Mouse (Mus musculus) hindbrain, embryonic 10.5 days (tissue): ENCODE measurements around the gene Stk16. TPM values are rescaled to one million over a fixed set of nuclear protein-coding genes. Genes with fewer than 3 reads are reported as not detected.

ENCODE experiments used
- DNase-seq: peaks from one replicate; pipeline ENCODE4 v3.0.0-alpha.2; 2017; ENCODE audit warnings: low spot score
- H3K27ac ChIP-seq: fragments of 300-500 bp; sonication (generic); 2 replicates; pipeline ENCODE4 v1.5.1; 2016; ENCODE audit warnings: mild to moderate bottlenecking, moderate library complexity
- H3K27me3 ChIP-seq: fragments of 300-500 bp; sonication (generic); 2 replicates; pipeline ENCODE4 v1.6.1; 2016; ENCODE audit warnings: mild to moderate bottlenecking; ENCODE audit not compliant: poor library complexity, insufficient read depth, severe bottlenecking
- H3K36me3 ChIP-seq: fragments of 300-500 bp; sonication (generic); 2 replicates; pipeline ENCODE4 v1.6.1; 2016; ENCODE audit warnings: mild to moderate bottlenecking, moderate library complexity
- H3K4me1 ChIP-seq: fragments of 300-500 bp; sonication (generic); replicated peaks from 2 replicates; pipeline ENCODE4 v1.6.1; 2016; ENCODE audit warnings: mild to moderate bottlenecking
- H3K4me3 ChIP-seq: fragments of 300-500 bp; sonication (generic); 2 replicates; pipeline ENCODE4 v1.5.1; 2016; ENCODE audit warnings: mild to moderate bottlenecking, moderate library complexity
- H3K9me3 ChIP-seq: fragments of 300-500 bp; sonication (generic); 2 replicates; pipeline ENCODE4 v1.6.1; 2016; ENCODE audit warnings: mild to moderate bottlenecking, moderate library complexity
- WGBS: fragments of 180-500 bp; shearing (Covaris S2); methylation state at CpG from one replicate; pipeline ENCODE4 v1.1.7; 2016; 5-methylcytosine and 5-hydroxymethylcytosine counted together
- polyA plus RNA-seq: library from polyadenylated mRNA; unstranded; fragments of >200 nt; fragmentation: Nextera tagmentation; extraction: Ambion mirVana; gene quantifications from 2 replicates; pipeline ENCODE4 v1.2.1, GENCODE M21; 2016

Gene Stk16
- polyA plus RNA-seq, 1 experiment from 2014 or later: 153 TPM

GRCm38 (mm10) chr1:75216797-75217585 is 6.4 kb downstream of the Stk16 start:
- DNase-seq: no peak
- Histone ChIP-seq H3K9me3 (no peaks in the 10 kb centered on the region), H3K4me1 (peaks cover 32% of the 10 kb centered on the region), H3K27ac (no peak overlapping the region), H3K27me3 (peaks cover 67% of the 10 kb centered on the region), H3K4me3 (no peak overlapping the region), H3K36me3 (peaks cover 43% of the 10 kb centered on the region)
- 81% methylated on average over 13 of the region's 13 CpGs for WGBS

- H3K27me3 ChIP-seq: peaks cover 76% of the 10 kb centered on the region
- H3K4me1 ChIP-seq: peaks cover 23% of the 10 kb centered on the region
- peaks cover 35% of the 10 kb centered on the region for H3K36me3 ChIP-seq
- H3K27ac ChIP-seq: no peak overlapping the region
- H3K4me3 ChIP-seq: peak overlapping the region; percentile 60
- 7% methylated on average over 6 of the region's 6 CpGs for WGBS
- H3K9me3 ChIP-seq: no peaks in the 10 kb centered on the region
- DNase-seq: no peak
These were observed 7.2 kb downstream of the Stk16 start for GRCm38 (mm10) chr1:75217893-75218226.

- H3K9me3 ChIP-seq: no peaks in the 10 kb centered on the region
- peak overlapping the region; percentile 71 for H3K27ac ChIP-seq
- peaks cover 77% of the 10 kb centered on the region for H3K27me3 ChIP-seq
- peaks cover 29% of the 10 kb centered on the region for H3K36me3 ChIP-seq
- WGBS: 3% methylated on average over 38 of the region's 38 CpGs
- DNase-seq: peak; percentile 18
- peaks cover 22% of the 10 kb centered on the region for H3K4me1 ChIP-seq
- H3K4me3 ChIP-seq: peak overlapping the region; percentile 60
These were observed 7.8 kb downstream of the Stk16 start for GRCm38 (mm10) chr1:75218227-75219001.

GRCm38 (mm10) chr1:75219078-75219477 is 8.4 kb downstream of the Stk16 start:
- peaks cover 22% of the 10 kb centered on the region for H3K4me1 ChIP-seq
- peaks cover 23% of the 10 kb centered on the region for H3K36me3 ChIP-seq
- WGBS: under 1% methylated on average over 24 of the region's 24 CpGs
- DNase-seq: peak; percentile 69
- peaks cover 77% of the 10 kb centered on the region for H3K27me3 ChIP-seq
- no peaks in the 10 kb centered on the region for H3K9me3 ChIP-seq
- H3K4me3 ChIP-seq: peak overlapping the region; percentile 60
- H3K27ac ChIP-seq: peak overlapping the region; percentile 71; the same call in 1 of the 2 replicates

GRCm38 (mm10) chr1:75219531-75219930 is 8.9 kb downstream of the Stk16 start, which contains the start of gene Tuba4a:
Gene Tuba4a, minus strand, starts transcription at chr1:75219865.
- under 1% methylated on average over 34 of the region's 34 CpGs for WGBS
- peaks cover 77% of the 10 kb centered on the region for H3K27me3 ChIP-seq

GRCm38 (mm10) chr1:75221538-75221937 is 10.9 kb downstream of the Stk16 start:
- Histone ChIP-seq H3K27me3 (peaks cover 64% of the 10 kb centered on the region), H3K4me1 (peaks cover 22% of the 10 kb centered on the region)
- 86% methylated on average over 3 of the region's 3 CpGs for WGBS

More at GRCm38 (mm10) chr1:75219531-75219930, 8.9 kb downstream of the Stk16 start, which contains the start of gene Tuba4a:
- Histone ChIP-seq H3K36me3 (peaks cover 18% of the 10 kb centered on the region), H3K27ac (peak within 1 kb of the TSS; percentile 71), H3K9me3 (no peaks in the 10 kb centered on the region), H3K4me1 (peaks cover 22% of the 10 kb centered on the region), H3K4me3 (peak within 1 kb of the TSS; percentile 60)
- DNase-seq: peak; percentile 43

GRCm38 (mm10) chr1:75222926-75223325 is 12.3 kb downstream of the Stk16 start:
- Histone ChIP-seq H3K9me3 (no peaks in the 10 kb centered on the region), H3K4me3 (no peak overlapping the region), H3K36me3 (no peaks in the 10 kb centered on the region), H3K4me1 (peaks cover 21% of the 10 kb centered on the region), H3K27me3 (peaks cover 50% of the 10 kb centered on the region), H3K27ac (no peak overlapping the region)
- DNase-seq: no peak
- WGBS: 86% methylated on average over 6 of the region's 6 CpGs

More at GRCm38 (mm10) chr1:75221538-75221937, 10.9 kb downstream of the Stk16 start:
- Histone ChIP-seq H3K9me3 (no peaks in the 10 kb centered on the region), H3K4me3 (no peak overlapping the region), H3K36me3 (no peaks in the 10 kb centered on the region), H3K27ac (no peak overlapping the region)
- no peak for DNase-seq

- Histone ChIP-seq H3K36me3 (no peaks in the 10 kb centered on the region), H3K27ac (no peak overlapping the region), H3K4me1 (peaks cover 15% of the 10 kb centered on the region), H3K4me3 (no peak overlapping the region), H3K9me3 (no peaks in the 10 kb centered on the region), H3K27me3 (peaks cover 44% of the 10 kb centered on the region)
- WGBS: 74% methylated on average over 6 of the region's 6 CpGs
- no peak for DNase-seq
These were observed 12.9 kb downstream of the Stk16 start for GRCm38 (mm10) chr1:75223532-75223931.

- H3K4me1 ChIP-seq: no peaks in the 10 kb centered on the region
- WGBS: 73% methylated on average over 3 of the region's 3 CpGs
- no peak overlapping the region for H3K4me3 ChIP-seq
- H3K9me3 ChIP-seq: no peaks in the 10 kb centered on the region
- no peak for DNase-seq
- H3K36me3 ChIP-seq: no peaks in the 10 kb centered on the region
- peaks cover 25% of the 10 kb centered on the region for H3K27me3 ChIP-seq
- H3K27ac ChIP-seq: no peak overlapping the region
These were observed 14.8 kb downstream of the Stk16 start for GRCm38 (mm10) chr1:75225473-75225872.

- Histone ChIP-seq H3K4me3 (no peak overlapping the region), H3K27me3 (peaks cover 18% of the 10 kb centered on the region), H3K4me1 (no peaks in the 10 kb centered on the region), H3K27ac (no peak overlapping the region), H3K9me3 (no peaks in the 10 kb centered on the region), H3K36me3 (no peaks in the 10 kb centered on the region)
- 83% methylated on average over 2 of the region's 2 CpGs for WGBS
- no peak for DNase-seq
These were observed 15.5 kb downstream of the Stk16 start for GRCm38 (mm10) chr1:75226138-75226537.

GRCm38 (mm10) chr1:75227653-75228052 is 17.0 kb downstream of the Stk16 start:
- WGBS: 67% methylated on average over 1 of the region's 1 CpGs
- no peaks in the 10 kb centered on the region for H3K9me3 ChIP-seq
- peaks cover 3% of the 10 kb centered on the region for H3K27me3 ChIP-seq
- no peak overlapping the region for H3K27ac ChIP-seq
- H3K36me3 ChIP-seq: no peaks in the 10 kb centered on the region
- no peaks in the 10 kb centered on the region for H3K4me1 ChIP-seq
- no peak for DNase-seq
- H3K4me3 ChIP-seq: no peak overlapping the region

GRCm38 (mm10) chr1:75229158-75229557 is 18.5 kb downstream of the Stk16 start:
- Histone ChIP-seq H3K4me3 (no peak overlapping the region), H3K27me3 (peaks cover 4% of the 10 kb centered on the region), H3K36me3 (no peaks in the 10 kb centered on the region), H3K9me3 (no peaks in the 10 kb centered on the region), H3K4me1 (no peaks in the 10 kb centered on the region), H3K27ac (no peak overlapping the region)
- DNase-seq: no peak
- 73% methylated on average over 4 of the region's 4 CpGs for WGBS
